Mouse (Mus musculus) erythroblast, embryonic 14.5 days (primary cell): Measurements from ENCODE around the gene Notch1. TPM values are rescaled to one million over a fixed set of nuclear protein-coding genes. Genes with fewer than 3 reads are reported as not detected.

Experiments
- H3K27me3 ChIP-seq: 2 replicates; pipeline ENCODE4 v1.6.1; 2012; ENCODE audit warnings: inconsistent platforms; ENCODE audit not compliant: control insufficient read depth
- H3K36me3 ChIP-seq: 2 replicates; pipeline ENCODE4 v1.6.1; 2012; ENCODE audit warnings: mild to moderate bottlenecking, inconsistent platforms; ENCODE audit not compliant: control insufficient read depth
- H3K4me1 ChIP-seq: 2 replicates; pipeline ENCODE4 v1.6.1; 2012; ENCODE audit warnings: inconsistent platforms; ENCODE audit not compliant: control insufficient read depth
- H3K4me3 ChIP-seq: replicated peaks from 2 replicates; pipeline ENCODE3; 2012; ENCODE audit warnings: moderate library complexity, mild to moderate bottlenecking, inconsistent platforms
- H3K9me3 ChIP-seq: 2 replicates; pipeline ENCODE4 v1.6.1; 2012; ENCODE audit warnings: low read length, inconsistent platforms, mixed read lengths; ENCODE audit not compliant: control insufficient read depth
- GATA1 ChIP-seq: IDR thresholded peaks from 2 replicates; pipeline ENCODE4 v1.6.1; 2012; ENCODE audit warnings: low read length, inconsistent platforms, mixed read lengths
- TAL1 ChIP-seq: IDR thresholded peaks from 3 replicates; pipeline ENCODE4 v1.6.1; 2012; ENCODE audit warnings: low read length, inconsistent platforms, mixed read lengths
- polyA plus RNA-seq: library from polyadenylated mRNA; stranded (reverse); fragments of >175 nt; gene quantifications from 2 replicates; pipeline ENCODE4 v1.2.3, GENCODE M21; 2012

Notch1 gene
- polyA plus RNA-seq, 1 experiment: 0.41 TPM

DNA sequence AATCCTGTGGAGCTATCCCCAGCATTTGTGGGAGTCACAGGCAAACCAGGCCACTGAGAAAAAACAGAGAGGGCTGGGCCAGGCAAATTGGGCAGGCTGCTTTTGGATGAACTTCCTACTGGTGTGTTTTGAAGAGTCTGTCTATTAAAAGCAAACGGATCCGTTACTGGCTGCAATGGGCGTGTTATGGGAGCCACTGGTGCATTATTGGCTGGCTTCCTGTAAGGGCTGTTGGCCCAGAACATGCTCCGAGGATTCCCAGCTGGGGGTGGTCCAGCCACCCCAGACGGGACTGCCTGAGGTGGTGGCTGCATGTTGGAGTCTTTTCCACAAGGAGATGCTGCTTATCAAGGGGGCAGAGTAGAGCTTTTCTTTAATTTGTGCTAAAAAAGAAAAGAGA, 74.8 kb downstream of the Notch1 start:
- H3K4me1 ChIP-seq: peaks cover 36% of the 10 kb centered on the region
- TF ChIP-seq TAL1 (no peak), GATA1 (no peak)
- peaks cover 48% of the 10 kb centered on the region for H3K36me3 ChIP-seq
- H3K4me3 ChIP-seq: no peak overlapping the region
- H3K9me3 ChIP-seq: no peaks in the 10 kb centered on the region
- H3K27me3 ChIP-seq: no peaks in the 10 kb centered on the region

GRCm38 (mm10) chr2:26441261-26441660, 75.2 kb downstream of the Notch1 start:
- TF ChIP-seq GATA1 (no peak), TAL1 (no peak)
- Histone ChIP-seq H3K36me3 (peaks cover 48% of the 10 kb centered on the region), H3K4me3 (no peak overlapping the region), H3K27me3 (no peaks in the 10 kb centered on the region), H3K9me3 (no peaks in the 10 kb centered on the region), H3K4me1 (peaks cover 31% of the 10 kb centered on the region)

DNA sequence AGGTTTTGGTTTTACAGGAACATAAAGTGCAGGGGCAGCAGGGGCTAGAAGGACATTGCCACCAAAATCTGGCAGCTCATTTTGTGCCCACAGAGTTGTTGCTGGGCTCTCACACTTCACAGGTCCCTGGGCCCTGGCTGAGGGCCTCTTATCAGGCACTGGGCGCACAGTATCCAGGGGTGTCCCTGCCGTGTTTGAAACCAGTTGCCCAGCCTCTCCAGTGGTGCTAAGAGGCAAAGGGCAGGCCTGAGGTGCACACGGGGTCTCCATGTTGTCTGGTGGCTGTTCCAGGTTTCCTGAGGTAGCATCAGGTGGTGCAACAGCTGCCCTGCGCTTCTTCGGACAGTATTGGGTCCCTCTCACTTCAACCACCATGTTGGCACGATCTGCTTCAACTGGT, 76.8 kb downstream of the Notch1 start:
- H3K9me3 ChIP-seq: no peaks in the 10 kb centered on the region
- H3K4me1 ChIP-seq: peaks cover 23% of the 10 kb centered on the region
- TF ChIP-seq TAL1 (no peak), GATA1 (no peak)
- H3K27me3 ChIP-seq: no peaks in the 10 kb centered on the region
- H3K36me3 ChIP-seq: peaks cover 63% of the 10 kb centered on the region
- no peak overlapping the region for H3K4me3 ChIP-seq

- Histone ChIP-seq H3K4me3 (no peak overlapping the region), H3K4me1 (peaks cover 10% of the 10 kb centered on the region), H3K36me3 (peaks cover 75% of the 10 kb centered on the region), H3K9me3 (no peaks in the 10 kb centered on the region), H3K27me3 (no peaks in the 10 kb centered on the region)
- TF ChIP-seq GATA1: no peak
- no peak for TF ChIP-seq TAL1
Observed at GRCm38 (mm10) chr2:26438373-26438772, 78.1 kb downstream of the Notch1 start.

DNA sequence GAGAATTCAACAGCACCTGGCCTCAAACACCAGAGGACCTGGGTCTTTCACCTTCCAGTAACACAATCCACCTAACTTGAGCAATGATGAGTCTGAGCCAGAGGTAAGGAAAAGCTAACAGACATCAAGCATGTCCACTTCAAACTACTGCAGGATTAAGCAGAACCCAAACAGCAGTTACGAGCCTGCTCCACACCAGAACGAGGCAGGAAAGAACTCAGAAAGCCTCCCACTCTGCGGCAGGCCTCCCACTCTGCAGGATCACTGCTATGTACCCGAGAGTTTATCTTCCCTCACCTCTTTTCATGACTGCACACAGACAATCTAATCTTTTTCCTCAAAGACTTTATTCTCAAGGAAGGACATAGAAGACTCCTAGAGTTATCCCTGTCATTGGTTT, 79.2 kb downstream of the Notch1 start:
- H3K27me3 ChIP-seq: no peaks in the 10 kb centered on the region
- H3K4me1 ChIP-seq: peaks cover 5% of the 10 kb centered on the region; the same call in 1 of the 2 replicates
- H3K4me3 ChIP-seq: no peak overlapping the region
- TF ChIP-seq GATA1 (no peak), TAL1 (no peak)
- no peaks in the 10 kb centered on the region for H3K9me3 ChIP-seq
- H3K36me3 ChIP-seq: peaks cover 83% of the 10 kb centered on the region

DNA sequence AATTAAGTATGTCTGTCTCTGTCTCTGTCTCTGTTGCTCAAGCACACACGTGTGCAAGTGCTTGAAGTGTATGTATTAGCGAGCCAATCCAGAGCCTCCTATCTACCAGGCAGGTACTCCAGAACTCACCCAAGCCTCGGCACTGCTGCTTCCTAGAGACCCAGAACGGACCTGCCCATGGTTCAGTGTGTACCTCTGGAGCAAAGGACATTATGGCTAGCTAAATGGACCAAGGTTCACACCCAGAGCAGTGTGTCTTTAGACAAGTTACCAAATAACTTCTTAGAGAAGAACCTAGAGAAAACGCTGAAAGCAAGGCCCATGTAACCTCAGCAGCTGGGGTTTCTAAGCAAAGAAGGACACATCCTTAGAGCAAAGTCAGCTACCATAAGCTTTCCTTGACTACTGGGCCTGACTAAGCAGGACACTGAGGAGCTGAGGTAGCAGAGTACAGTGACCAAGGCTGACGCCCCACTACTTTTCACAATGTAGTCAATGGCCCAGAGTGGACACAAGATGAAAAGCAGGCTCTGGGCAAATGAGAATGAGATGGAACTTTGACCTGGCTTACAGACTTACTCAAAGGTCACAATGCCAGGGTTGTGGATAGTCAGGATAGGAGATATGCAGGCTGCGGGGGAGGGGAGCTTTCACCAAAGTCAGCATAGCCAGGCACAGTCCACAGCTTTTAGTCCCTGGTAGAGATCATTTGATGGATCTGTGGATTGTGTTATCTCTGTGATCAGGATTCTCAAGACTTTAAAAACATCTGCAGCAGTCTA, 81.5 kb downstream of the Notch1 start:
- Histone ChIP-seq H3K4me1 (peaks cover 5% of the 10 kb centered on the region; the same call in 1 of the 2 replicates), H3K36me3 (peaks cover 81% of the 10 kb centered on the region), H3K9me3 (no peaks in the 10 kb centered on the region), H3K4me3 (no peak overlapping the region), H3K27me3 (no peaks in the 10 kb centered on the region)
- TF ChIP-seq GATA1: no peak

DNA sequence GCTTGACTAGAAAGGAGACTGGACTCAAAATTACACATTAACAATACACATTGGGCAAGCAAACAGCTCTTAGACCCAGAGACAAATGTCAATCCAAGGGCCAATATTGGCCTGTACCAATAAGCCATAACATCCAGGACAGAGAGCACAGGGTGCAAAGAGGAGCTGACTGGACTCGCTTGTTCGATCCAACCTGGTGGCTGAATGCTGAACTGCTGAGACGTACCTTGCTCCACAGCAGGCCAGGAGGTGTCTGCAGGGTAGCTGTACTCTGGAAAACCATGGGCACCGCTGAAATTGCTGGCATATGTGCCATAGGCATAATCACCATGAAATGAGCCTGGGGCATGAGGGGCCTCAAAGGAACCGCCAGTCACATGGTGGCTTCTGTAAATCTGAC, 86.6 kb downstream of the Notch1 start:
- H3K27me3 ChIP-seq: no peaks in the 10 kb centered on the region
- no peak overlapping the region for H3K4me3 ChIP-seq
- H3K4me1 ChIP-seq: no peaks in the 10 kb centered on the region
- H3K36me3 ChIP-seq: peaks cover 85% of the 10 kb centered on the region
- no peaks in the 10 kb centered on the region for H3K9me3 ChIP-seq
- TF ChIP-seq GATA1 (no peak), TAL1 (no peak)

GRCm38 (mm10) chr2:26424541-26424940, 91.9 kb downstream of the Notch1 start:
- TF ChIP-seq GATA1: no peak
- no peak for TF ChIP-seq TAL1
- no peak overlapping the region for H3K4me3 ChIP-seq
- no peaks in the 10 kb centered on the region for H3K27me3 ChIP-seq
- no peaks in the 10 kb centered on the region for H3K4me1 ChIP-seq
- H3K36me3 ChIP-seq: peaks cover 91% of the 10 kb centered on the region
- H3K9me3 ChIP-seq: no peaks in the 10 kb centered on the region

DNA sequence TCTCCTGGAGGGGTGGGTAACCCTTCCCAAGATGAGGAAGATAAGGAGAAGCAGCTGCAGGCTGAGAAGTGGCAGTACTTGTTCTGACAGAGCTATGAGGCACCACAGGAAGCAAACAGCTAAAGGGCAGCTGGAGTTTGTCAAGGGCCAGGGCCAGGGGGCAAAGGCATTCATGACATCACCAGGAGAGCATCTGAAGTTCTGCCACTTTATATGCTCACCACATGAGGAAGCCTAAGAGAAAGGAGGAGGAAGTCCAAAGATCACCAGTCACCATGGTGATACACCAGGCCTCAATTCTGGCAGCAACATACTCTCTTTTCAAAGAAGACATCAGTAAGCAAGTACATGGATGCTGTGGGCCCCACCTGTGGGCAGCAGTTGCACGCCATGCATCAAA, 93.4 kb downstream of the Notch1 start:
- Histone ChIP-seq H3K27me3 (no peaks in the 10 kb centered on the region), H3K9me3 (no peaks in the 10 kb centered on the region)
- no peak for TF ChIP-seq GATA1
- no peak for TF ChIP-seq TAL1

More for the DNA sequence above, 93.4 kb downstream of the Notch1 start:
- Histone ChIP-seq H3K36me3 (peaks cover 85% of the 10 kb centered on the region), H3K4me3 (no peak overlapping the region), H3K4me1 (no peaks in the 10 kb centered on the region; the same call in 1 of the 2 replicates)
